Mouse (Mus musculus): ENCODE results near the gene Slc10a7. TPM values are rescaled to one million over a fixed set of nuclear protein-coding genes. Genes with fewer than 3 reads are reported as not detected.

The Slc10a7 gene
- polyA plus RNA-seq, 1 experiment, result 3.5 TPM

DNA sequence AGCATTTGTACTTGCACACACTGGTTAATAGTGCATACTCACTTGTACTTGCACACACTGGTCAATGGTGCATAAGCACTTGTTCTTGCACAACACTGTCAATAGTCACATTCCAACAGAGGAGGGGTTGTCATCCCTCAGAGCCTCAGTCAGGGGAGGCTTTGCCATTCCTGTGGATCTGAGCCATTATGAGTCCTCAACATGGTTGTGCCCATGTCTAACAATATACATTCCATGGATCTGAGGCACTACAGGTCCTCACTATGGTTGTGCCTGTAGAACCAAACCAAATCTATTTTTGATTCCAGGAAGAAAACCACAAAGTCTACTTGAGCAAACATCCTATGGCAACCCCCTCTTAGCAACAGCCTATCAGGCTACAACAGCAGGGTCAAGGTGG is 250.0 kb downstream of the Slc10a7 start:
- Histone ChIP-seq H3K4me3 (no peak overlapping the region), H3K4me2 (ENCODE audit: low read depth) (no peak overlapping the region), H3K79me2 (ENCODE audit: control insufficient read depth, insufficient read depth) (no peaks in the 10 kb centered on the region), H3K36me3 (ENCODE audit: control insufficient read depth, insufficient read depth) (no peaks in the 10 kb centered on the region), H3K27me3 (ENCODE audit: control insufficient read depth, insufficient read depth, insufficient read length) (no peaks in the 10 kb centered on the region), H3ac (ENCODE audit: control insufficient read depth, insufficient read length) (no peak overlapping the region)
- no peak for TF ChIP-seq TCF12 (IDR thresholded peaks at IDR 0.05; ENCODE audit: insufficient read depth, poor library complexity, severe bottlenecking)

DNA sequence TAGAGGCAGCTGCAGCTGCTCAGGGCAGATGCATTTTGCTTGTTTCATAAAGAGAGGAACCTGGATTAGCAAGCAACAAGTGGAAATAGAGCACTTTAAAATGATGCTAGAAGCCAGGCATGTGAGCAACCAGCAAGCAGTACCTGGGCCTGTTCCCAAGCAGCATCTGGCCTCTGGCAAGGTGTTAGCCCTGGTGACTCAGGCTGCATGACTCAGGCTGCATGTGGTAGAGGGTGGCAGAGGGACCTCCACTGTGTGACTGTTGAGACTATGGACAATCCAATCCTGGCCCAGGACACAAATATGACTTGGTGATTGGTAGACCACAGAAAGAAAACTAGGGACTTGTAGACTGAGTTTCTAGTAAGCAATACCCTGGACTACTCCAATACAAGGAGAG is 255.8 kb downstream of the Slc10a7 start:
- no peaks in the 10 kb centered on the region for H3K79me2 ChIP-seq (ENCODE audit: control insufficient read depth, insufficient read depth)
- no peak overlapping the region for H3ac ChIP-seq (ENCODE audit: control insufficient read depth, insufficient read length)
- no peak overlapping the region for H3K4me3 ChIP-seq
- H3K27me3 ChIP-seq (ENCODE audit: control insufficient read depth, insufficient read depth, insufficient read length), result no peaks in the 10 kb centered on the region
- no peak for TF ChIP-seq POLR2A (IDR thresholded peaks at IDR 0.05; ENCODE audit: insufficient read length, low read depth)
- TF ChIP-seq TCF12 (IDR thresholded peaks at IDR 0.05; ENCODE audit: insufficient read depth, poor library complexity, severe bottlenecking), result no peak
- TF ChIP-seq MYOD1 (IDR thresholded peaks at IDR 0.05; ENCODE audit: control insufficient read depth in 1 of 3, insufficient read length in 2 of 3, low read depth in 2 of 3), result no peak
- TF ChIP-seq SRF (IDR thresholded peaks at IDR 0.05; ENCODE audit: control insufficient read depth, insufficient read length, low read depth), result no peak
- TF ChIP-seq USF1 (IDR thresholded peaks at IDR 0.05; ENCODE audit: low read depth), result no peak
- TF ChIP-seq MAX (IDR thresholded peaks at IDR 0.05; ENCODE audit: low read depth), result no peak
- no peak for TF ChIP-seq POLR2AphosphoS2 (IDR thresholded peaks at IDR 0.05; ENCODE audit: insufficient read length, low read depth)
- no peak for TF ChIP-seq CEBPB (IDR thresholded peaks at IDR 0.05; ENCODE audit: insufficient read depth, poor library complexity, severe bottlenecking)
- TF ChIP-seq TCF3 (IDR thresholded peaks at IDR 0.05; ENCODE audit: insufficient read length, low read depth), result no peak
- TF ChIP-seq MYOG (IDR thresholded peaks at IDR 0.05; ENCODE audit: control insufficient read depth in 1 of 3, insufficient read depth in 1 of 3, insufficient read length in 2 of 3, low read depth in 2 of 3), result no peak
- TF ChIP-seq REST (IDR thresholded peaks at IDR 0.05; ENCODE audit: insufficient read depth, insufficient read length), result no peak
- no peak for TF ChIP-seq E2F4 (IDR thresholded peaks at IDR 0.05; ENCODE audit: insufficient read depth)
- no peaks in the 10 kb centered on the region for H3K36me3 ChIP-seq (ENCODE audit: control insufficient read depth, insufficient read depth)
- H3K4me2 ChIP-seq (ENCODE audit: low read depth), result no peak overlapping the region

DNA sequence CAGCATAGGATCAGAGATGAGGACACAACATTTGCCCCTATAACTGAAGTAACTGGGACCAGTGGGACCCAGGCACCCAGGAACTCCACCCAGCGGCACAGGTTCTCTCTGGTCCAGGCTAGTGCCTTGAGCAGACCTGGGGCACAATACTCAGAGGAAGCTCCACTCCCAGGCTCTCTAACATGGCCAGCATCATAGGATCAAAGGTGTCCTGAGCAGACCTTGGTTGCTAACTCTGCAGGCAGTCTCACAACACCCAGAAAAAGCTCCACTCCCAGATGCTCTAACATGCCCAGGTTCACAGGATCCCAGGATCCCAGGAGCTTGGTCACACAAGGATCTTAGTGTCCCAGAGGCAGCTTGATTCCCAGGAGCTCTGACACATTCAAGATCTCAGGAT is 256.4 kb downstream of the Slc10a7 start:
- Histone ChIP-seq H3ac (ENCODE audit: control insufficient read depth, insufficient read length) (no peak overlapping the region), H3K79me2 (ENCODE audit: control insufficient read depth, insufficient read depth) (no peaks in the 10 kb centered on the region), H3K4me3 (no peak overlapping the region), H3K36me3 (ENCODE audit: control insufficient read depth, insufficient read depth) (no peaks in the 10 kb centered on the region), H3K4me2 (ENCODE audit: low read depth) (no peak overlapping the region), H3K27me3 (ENCODE audit: control insufficient read depth, insufficient read depth, insufficient read length) (no peaks in the 10 kb centered on the region)
- TF ChIP-seq TCF3 (IDR thresholded peaks at IDR 0.05; ENCODE audit: insufficient read length, low read depth), result no peak
- TF ChIP-seq CEBPB (IDR thresholded peaks at IDR 0.05; ENCODE audit: insufficient read depth, poor library complexity, severe bottlenecking), result no peak
- no peak for TF ChIP-seq E2F4 (IDR thresholded peaks at IDR 0.05; ENCODE audit: insufficient read depth)
- TF ChIP-seq POLR2A (IDR thresholded peaks at IDR 0.05; ENCODE audit: insufficient read length, low read depth), result no peak
- no peak for TF ChIP-seq SRF (IDR thresholded peaks at IDR 0.05; ENCODE audit: control insufficient read depth, insufficient read length, low read depth)
- TF ChIP-seq REST (IDR thresholded peaks at IDR 0.05; ENCODE audit: insufficient read depth, insufficient read length), result no peak
- TF ChIP-seq MYOG (IDR thresholded peaks at IDR 0.05; ENCODE audit: control insufficient read depth in 1 of 3, insufficient read depth in 1 of 3, insufficient read length in 2 of 3, low read depth in 2 of 3), result no peak
- TF ChIP-seq POLR2AphosphoS2 (IDR thresholded peaks at IDR 0.05; ENCODE audit: insufficient read length, low read depth), result no peak
- no peak for TF ChIP-seq MYOD1 (IDR thresholded peaks at IDR 0.05; ENCODE audit: control insufficient read depth in 1 of 3, insufficient read length in 2 of 3, low read depth in 2 of 3)
- TF ChIP-seq MAX (IDR thresholded peaks at IDR 0.05; ENCODE audit: low read depth), result no peak
- no peak for TF ChIP-seq TCF12 (IDR thresholded peaks at IDR 0.05; ENCODE audit: insufficient read depth, poor library complexity, severe bottlenecking)

DNA sequence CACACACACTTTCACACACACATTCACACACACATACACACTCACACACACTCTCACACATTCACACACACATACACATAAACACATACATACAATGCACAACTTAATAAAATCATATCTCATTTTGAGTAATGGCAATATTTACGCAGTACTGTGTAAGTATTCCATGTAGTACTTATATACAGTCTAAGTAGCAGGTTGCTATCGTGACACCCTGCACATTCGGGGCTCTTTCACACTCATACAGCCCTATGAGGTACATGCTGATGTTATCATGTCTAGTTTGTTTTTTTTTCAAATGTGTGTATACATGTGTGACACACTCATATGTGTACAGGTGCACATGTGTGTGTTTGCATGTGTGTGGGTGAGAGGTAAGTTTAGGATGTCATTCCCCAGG is 261.4 kb downstream of the Slc10a7 start:
- no peak overlapping the region for H3ac ChIP-seq (ENCODE audit: control insufficient read depth, insufficient read length)
- H3K4me3 ChIP-seq, result no peak overlapping the region
- no peaks in the 10 kb centered on the region for H3K27me3 ChIP-seq (ENCODE audit: control insufficient read depth, insufficient read depth, insufficient read length)
- H3K79me2 ChIP-seq (ENCODE audit: control insufficient read depth, insufficient read depth), result no peaks in the 10 kb centered on the region
- no peak overlapping the region for H3K4me2 ChIP-seq (ENCODE audit: low read depth)
- no peaks in the 10 kb centered on the region for H3K36me3 ChIP-seq (ENCODE audit: control insufficient read depth, insufficient read depth)
- TF ChIP-seq TCF12 (IDR thresholded peaks at IDR 0.05; ENCODE audit: insufficient read depth, poor library complexity, severe bottlenecking) (no peak), MAX (IDR thresholded peaks at IDR 0.05; ENCODE audit: low read depth) (no peak), POLR2AphosphoS2 (IDR thresholded peaks at IDR 0.05; ENCODE audit: insufficient read length, low read depth) (no peak), REST (IDR thresholded peaks at IDR 0.05; ENCODE audit: insufficient read depth, insufficient read length) (no peak)

DNA sequence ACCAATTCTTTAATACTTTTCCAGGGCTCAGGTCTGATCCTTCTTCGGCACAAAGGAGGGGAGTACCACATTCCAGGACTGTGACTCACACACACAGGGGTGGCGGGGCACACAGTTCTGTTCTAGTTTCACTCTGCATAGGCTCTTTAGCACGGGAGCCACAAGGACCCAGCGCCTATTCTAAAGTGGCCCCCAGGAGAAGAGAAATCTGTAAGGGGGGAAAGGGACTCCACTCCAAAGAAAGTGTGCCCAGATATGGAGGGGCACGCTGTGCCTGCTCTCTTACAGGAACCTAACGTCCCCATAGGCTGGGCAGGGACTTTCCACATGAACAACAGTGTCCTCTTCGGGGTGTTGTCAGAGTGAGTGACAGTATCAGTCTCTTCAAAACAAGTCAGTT is 262.1 kb downstream of the Slc10a7 start:
- H3K4me3 ChIP-seq, result peak overlapping the region; percentile 11
- H3K4me2 ChIP-seq (ENCODE audit: low read depth), result peak overlapping the region; percentile 64
- H3K27me3 ChIP-seq (ENCODE audit: control insufficient read depth, insufficient read depth, insufficient read length), result no peaks in the 10 kb centered on the region
- H3K36me3 ChIP-seq (ENCODE audit: control insufficient read depth, insufficient read depth), result no peaks in the 10 kb centered on the region
- TF ChIP-seq POLR2AphosphoS2 (IDR thresholded peaks at IDR 0.05; ENCODE audit: insufficient read length, low read depth) (no peak), SRF (IDR thresholded peaks at IDR 0.05; ENCODE audit: control insufficient read depth, insufficient read length, low read depth) (no peak), E2F4 (IDR thresholded peaks at IDR 0.05; ENCODE audit: insufficient read depth) (no peak), POLR2A (IDR thresholded peaks at IDR 0.05; ENCODE audit: insufficient read length, low read depth) (no peak), MYOG (IDR thresholded peaks at IDR 0.05; ENCODE audit: control insufficient read depth in 1 of 3, insufficient read depth in 1 of 3, insufficient read length in 2 of 3, low read depth in 2 of 3) (no peak), CEBPB (IDR thresholded peaks at IDR 0.05; ENCODE audit: insufficient read depth, poor library complexity, severe bottlenecking) (no peak), USF1 (IDR thresholded peaks at IDR 0.05; ENCODE audit: low read depth) (no peak), MYOD1 (IDR thresholded peaks at IDR 0.05; ENCODE audit: control insufficient read depth in 1 of 3, insufficient read length in 2 of 3, low read depth in 2 of 3) (no peak), TCF3 (IDR thresholded peaks at IDR 0.05; ENCODE audit: insufficient read length, low read depth) (no peak), MAX (IDR thresholded peaks at IDR 0.05; ENCODE audit: low read depth) (no peak)
- H3ac ChIP-seq (ENCODE audit: control insufficient read depth, insufficient read length), result no peak overlapping the region
- no peaks in the 10 kb centered on the region for H3K79me2 ChIP-seq (ENCODE audit: control insufficient read depth, insufficient read depth)

Data from myocyte (in vitro differentiated cells).